Mouse (Mus musculus) liver, embryonic 15.5 days (tissue): ENCODE measurements at regions not wholly inside any gene's neighbourhood (a gene's known extent, or its start where the extent isn't known, plus 50 kb on each side); places are given as distances from the start of the nearest gene placed in this dataset.

Experiments
- ATAC-seq: fragments of 200-750 bp; cut with Nextera tagmentation; 2 replicates; pipeline ENCODE4 v1.8.0; 2017; ENCODE audit warnings: moderate number of reproducible peaks, mild to moderate bottlenecking, moderate library complexity; ENCODE audit not compliant: insufficient read depth
- H3K27ac ChIP-seq: fragments of 300-500 bp; sonication (generic); replicated peaks from 2 replicates; pipeline ENCODE4 v1.5.1; 2015; ENCODE audit warnings: mild to moderate bottlenecking, inconsistent platforms
- H3K27me3 ChIP-seq: fragments of 300-500 bp; sonication (generic); 2 replicates; pipeline ENCODE4 v1.6.1; 2015; ENCODE audit warnings: mild to moderate bottlenecking, inconsistent platforms
- H3K36me3 ChIP-seq: fragments of 300-500 bp; sonication (generic); replicated peaks from 2 replicates; pipeline ENCODE4 v1.6.1; 2015; ENCODE audit warnings: moderate library complexity, mild to moderate bottlenecking, inconsistent platforms
- H3K4me1 ChIP-seq: fragments of 300-500 bp; sonication (generic); replicated peaks from 2 replicates; pipeline ENCODE4 v1.6.1; 2015; ENCODE audit warnings: inconsistent platforms
- H3K4me2 ChIP-seq: fragments of 300-500 bp; sonication (generic); 2 replicates; pipeline ENCODE4 v1.6.1; 2015; ENCODE audit warnings: moderate library complexity, mild to moderate bottlenecking, inconsistent platforms
- H3K4me3 ChIP-seq: fragments of 300-500 bp; sonication (generic); replicated peaks from 2 replicates; pipeline ENCODE4 v1.5.1; 2015; ENCODE audit warnings: mild to moderate bottlenecking, inconsistent platforms
- H3K9ac ChIP-seq: fragments of 300-500 bp; sonication (generic); 2 replicates; pipeline ENCODE4 v1.6.1; 2015; ENCODE audit warnings: moderate library complexity, mild to moderate bottlenecking, inconsistent platforms
- H3K9me3 ChIP-seq: fragments of 300-500 bp; sonication (generic); replicated peaks from 2 replicates; pipeline ENCODE4 v1.6.1; 2016; ENCODE audit warnings: inconsistent platforms
- WGBS: fragments of 180-500 bp; shearing (Covaris S2); methylation state at CpG from one replicate; pipeline ENCODE4 v1.1.7; 2015; ENCODE audit warnings: mixed read lengths; ENCODE audit not compliant: insufficient replicate concordance; 5-methylcytosine and 5-hydroxymethylcytosine counted together

- Histone ChIP-seq H3K9ac (no peak overlapping the region), H3K9me3 (no peaks in the 10 kb centered on the region), H3K4me3 (no peak overlapping the region), H3K4me1 (no peaks in the 10 kb centered on the region), H3K36me3 (no peaks in the 10 kb centered on the region), H3K4me2 (no peak overlapping the region), H3K27me3 (no peaks in the 10 kb centered on the region), H3K27ac (no peak overlapping the region)
- ATAC-seq = peak; percentile 18; the same call in 1 of the 2 replicates
Observed at GRCm38 (mm10) chr1:143946933-143947332, 57.0 kb downstream of the Rgs2 start.

GRCm38 (mm10) chr1:143941465-143941864, 62.5 kb downstream of the Rgs2 start:
- Histone ChIP-seq H3K9ac (no peak overlapping the region), H3K9me3 (no peaks in the 10 kb centered on the region), H3K4me3 (no peak overlapping the region), H3K27ac (no peak overlapping the region), H3K27me3 (no peaks in the 10 kb centered on the region), H3K4me2 (no peak overlapping the region), H3K36me3 (no peaks in the 10 kb centered on the region), H3K4me1 (no peaks in the 10 kb centered on the region)
- 62% methylated on average over 5 of the region's 5 CpGs for WGBS
- ATAC-seq = no peak

GRCm38 (mm10) chr1:143939511-143939910, 64.5 kb downstream of the Rgs2 start:
- Histone ChIP-seq H3K4me3 (no peak overlapping the region), H3K9ac (no peak overlapping the region), H3K4me1 (no peaks in the 10 kb centered on the region), H3K27me3 (no peaks in the 10 kb centered on the region), H3K27ac (no peak overlapping the region), H3K36me3 (no peaks in the 10 kb centered on the region), H3K9me3 (no peaks in the 10 kb centered on the region), H3K4me2 (no peak overlapping the region)
- WGBS = 25% methylated on average over 2 of the region's 2 CpGs
- ATAC-seq = no peak

- ATAC-seq = no peak
- Histone ChIP-seq H3K9me3 (no peaks in the 10 kb centered on the region), H3K4me3 (no peak overlapping the region), H3K4me2 (no peak overlapping the region), H3K27ac (no peak overlapping the region), H3K4me1 (no peaks in the 10 kb centered on the region), H3K9ac (no peak overlapping the region), H3K27me3 (no peaks in the 10 kb centered on the region), H3K36me3 (no peaks in the 10 kb centered on the region)
- WGBS = 68% methylated on average over 3 of the region's 3 CpGs
Observed at GRCm38 (mm10) chr1:143938569-143938968, 65.4 kb downstream of the Rgs2 start.

- Histone ChIP-seq H3K9me3 (no peaks in the 10 kb centered on the region), H3K9ac (no peak overlapping the region), H3K27ac (no peak overlapping the region), H3K4me3 (no peak overlapping the region), H3K4me2 (no peak overlapping the region), H3K27me3 (no peaks in the 10 kb centered on the region), H3K4me1 (no peaks in the 10 kb centered on the region), H3K36me3 (no peaks in the 10 kb centered on the region)
- 59% methylated on average over 3 of the region's 3 CpGs for WGBS
- no peak for ATAC-seq
Observed at GRCm38 (mm10) chr1:143930798-143931197, 73.2 kb downstream of the Rgs2 start.

- no peak overlapping the region for H3K4me3 ChIP-seq
- H3K4me1 ChIP-seq = no peaks in the 10 kb centered on the region
- H3K27me3 ChIP-seq = no peaks in the 10 kb centered on the region
- WGBS = 46% methylated on average over 5 of the region's 5 CpGs
- H3K4me2 ChIP-seq = no peak overlapping the region
- no peaks in the 10 kb centered on the region for H3K36me3 ChIP-seq
- H3K27ac ChIP-seq = no peak overlapping the region
- no peaks in the 10 kb centered on the region for H3K9me3 ChIP-seq
- H3K9ac ChIP-seq = no peak overlapping the region
- ATAC-seq = no peak
Observed at GRCm38 (mm10) chr1:143929567-143930165, 74.3 kb downstream of the Rgs2 start.

GRCm38 (mm10) chr1:143922499-143922898, 81.5 kb downstream of the Rgs2 start:
- Histone ChIP-seq H3K4me3 (no peak overlapping the region), H3K36me3 (no peaks in the 10 kb centered on the region), H3K9me3 (no peaks in the 10 kb centered on the region), H3K4me1 (no peaks in the 10 kb centered on the region), H3K27ac (no peak overlapping the region), H3K27me3 (no peaks in the 10 kb centered on the region), H3K9ac (no peak overlapping the region), H3K4me2 (no peak overlapping the region)
- ATAC-seq = no peak
- WGBS = 31% methylated on average over 1 of the region's 1 CpGs

GRCm38 (mm10) chr1:143920256-143920655, 83.7 kb downstream of the Rgs2 start:
- no peaks in the 10 kb centered on the region for H3K9me3 ChIP-seq
- no peaks in the 10 kb centered on the region for H3K4me1 ChIP-seq
- H3K27me3 ChIP-seq = no peaks in the 10 kb centered on the region
- 71% methylated on average over 7 of the region's 7 CpGs for WGBS
- H3K4me3 ChIP-seq = no peak overlapping the region
- no peak overlapping the region for H3K27ac ChIP-seq
- H3K9ac ChIP-seq = no peak overlapping the region
- H3K4me2 ChIP-seq = no peak overlapping the region
- no peak for ATAC-seq
- no peaks in the 10 kb centered on the region for H3K36me3 ChIP-seq

- no peak for ATAC-seq
- H3K4me3 ChIP-seq = no peak overlapping the region
- H3K27ac ChIP-seq = 0 out of 2 replicates have a peak overlapping the region, but pooled peaks have one; percentile 38
- 32% methylated on average over 5 of the region's 5 CpGs for WGBS
- H3K9ac ChIP-seq = no peak overlapping the region
- no peaks in the 10 kb centered on the region for H3K4me1 ChIP-seq
- no peaks in the 10 kb centered on the region for H3K36me3 ChIP-seq
- H3K27me3 ChIP-seq = no peaks in the 10 kb centered on the region
- H3K9me3 ChIP-seq = no peaks in the 10 kb centered on the region
- no peak overlapping the region for H3K4me2 ChIP-seq
Observed at GRCm38 (mm10) chr1:143918949-143919348, 85.0 kb downstream of the Rgs2 start.

- peak overlapping the region; percentile 29 for H3K27ac ChIP-seq
- H3K27me3 ChIP-seq = no peaks in the 10 kb centered on the region
- H3K4me1 ChIP-seq = no peaks in the 10 kb centered on the region
- WGBS = 50% methylated on average over 9 of the region's 9 CpGs
- 0 out of 2 replicates have a peak, but pooled peaks have one; percentile 40 for ATAC-seq
- no peaks in the 10 kb centered on the region for H3K9me3 ChIP-seq
- no peak overlapping the region for H3K4me3 ChIP-seq
- no peak overlapping the region for H3K4me2 ChIP-seq
- H3K9ac ChIP-seq = no peak overlapping the region
- H3K36me3 ChIP-seq = no peaks in the 10 kb centered on the region
Observed at GRCm38 (mm10) chr1:143918146-143918774, 85.7 kb downstream of the Rgs2 start.

GRCm38 (mm10) chr1:143917623-143918022, 86.3 kb downstream of the Rgs2 start:
- no peaks in the 10 kb centered on the region for H3K4me1 ChIP-seq
- 13% methylated on average over 5 of the region's 5 CpGs for WGBS
- ATAC-seq = no peak
- no peak overlapping the region for H3K4me2 ChIP-seq
- H3K9me3 ChIP-seq = no peaks in the 10 kb centered on the region
- H3K9ac ChIP-seq = no peak overlapping the region
- H3K4me3 ChIP-seq = no peak overlapping the region
- H3K27ac ChIP-seq = peak overlapping the region; percentile 38; the same call in 1 of the 2 replicates
- H3K36me3 ChIP-seq = no peaks in the 10 kb centered on the region
- H3K27me3 ChIP-seq = no peaks in the 10 kb centered on the region

GRCm38 (mm10) chr1:143916587-143916986, 87.4 kb downstream of the Rgs2 start:
- H3K4me1 ChIP-seq = no peaks in the 10 kb centered on the region
- H3K9me3 ChIP-seq = no peaks in the 10 kb centered on the region
- no peak overlapping the region for H3K4me3 ChIP-seq
- H3K27ac ChIP-seq = peak overlapping the region; percentile 38
- no peak overlapping the region for H3K4me2 ChIP-seq
- H3K27me3 ChIP-seq = no peaks in the 10 kb centered on the region
- H3K36me3 ChIP-seq = no peaks in the 10 kb centered on the region
- 23% methylated on average over 9 of the region's 9 CpGs for WGBS
- ATAC-seq = peak; percentile 47
- H3K9ac ChIP-seq = no peak overlapping the region
